Mouse (Mus musculus) midbrain, embryonic 12.5 days (tissue): ENCODE measurements around the gene Ezh1. TPM values are rescaled to one million over a fixed set of nuclear protein-coding genes. Genes with fewer than 3 reads are reported as not detected.

ENCODE experiments used
- ATAC-seq: fragments of 200-750 bp; cut with Nextera tagmentation; 2 replicates; pipeline ENCODE4 v1.8.0; 2017; ENCODE audit warnings: low read depth, moderate TSS enrichment, moderate library complexity; ENCODE audit not compliant: low FRiP score
- H3K27ac ChIP-seq: fragments of 300-500 bp; sonication (generic); replicated peaks from 2 replicates; pipeline ENCODE4 v1.5.1; 2016; ENCODE audit warnings: mild to moderate bottlenecking
- H3K27me3 ChIP-seq: fragments of 300-500 bp; sonication (generic); 2 replicates; pipeline ENCODE4 v1.6.1; 2016; ENCODE audit warnings: mild to moderate bottlenecking
- H3K36me3 ChIP-seq: fragments of 300-500 bp; sonication (generic); 2 replicates; pipeline ENCODE4 v1.6.1; 2016
- H3K4me1 ChIP-seq: fragments of 300-500 bp; sonication (generic); 2 replicates; pipeline ENCODE4 v1.6.1; 2016
- H3K4me2 ChIP-seq: fragments of 300-500 bp; sonication (generic); replicated peaks from 2 replicates; pipeline ENCODE4 v1.6.1; 2016; ENCODE audit warnings: mild to moderate bottlenecking, moderate library complexity
- H3K4me3 ChIP-seq: fragments of 300-500 bp; sonication (generic); 2 replicates; pipeline ENCODE4 v1.5.1; 2016; ENCODE audit warnings: mild to moderate bottlenecking
- H3K9ac ChIP-seq: fragments of 300-500 bp; sonication (generic); replicated peaks from 2 replicates; pipeline ENCODE4 v1.6.1; 2016; ENCODE audit warnings: mild to moderate bottlenecking, moderate library complexity
- H3K9me3 ChIP-seq: fragments of 300-500 bp; sonication (generic); 2 replicates; pipeline ENCODE4 v1.6.1; 2016; ENCODE audit warnings: mild to moderate bottlenecking
- WGBS: fragments of 180-500 bp; shearing (Covaris S2); methylation state at CpG from one replicate; pipeline ENCODE4 v1.1.7; 2016; 5-methylcytosine and 5-hydroxymethylcytosine counted together
- polyA plus RNA-seq: library from polyadenylated mRNA; unstranded; fragments of >200 nt; fragmentation: Nextera tagmentation; extraction: Ambion mirVana; gene quantifications from 2 replicates; pipeline ENCODE4 v1.2.1, GENCODE M21; 2016

Gene Ezh1
- polyA plus RNA-seq, 1 experiment from 2014 or later: 12.6 TPM

DNA sequence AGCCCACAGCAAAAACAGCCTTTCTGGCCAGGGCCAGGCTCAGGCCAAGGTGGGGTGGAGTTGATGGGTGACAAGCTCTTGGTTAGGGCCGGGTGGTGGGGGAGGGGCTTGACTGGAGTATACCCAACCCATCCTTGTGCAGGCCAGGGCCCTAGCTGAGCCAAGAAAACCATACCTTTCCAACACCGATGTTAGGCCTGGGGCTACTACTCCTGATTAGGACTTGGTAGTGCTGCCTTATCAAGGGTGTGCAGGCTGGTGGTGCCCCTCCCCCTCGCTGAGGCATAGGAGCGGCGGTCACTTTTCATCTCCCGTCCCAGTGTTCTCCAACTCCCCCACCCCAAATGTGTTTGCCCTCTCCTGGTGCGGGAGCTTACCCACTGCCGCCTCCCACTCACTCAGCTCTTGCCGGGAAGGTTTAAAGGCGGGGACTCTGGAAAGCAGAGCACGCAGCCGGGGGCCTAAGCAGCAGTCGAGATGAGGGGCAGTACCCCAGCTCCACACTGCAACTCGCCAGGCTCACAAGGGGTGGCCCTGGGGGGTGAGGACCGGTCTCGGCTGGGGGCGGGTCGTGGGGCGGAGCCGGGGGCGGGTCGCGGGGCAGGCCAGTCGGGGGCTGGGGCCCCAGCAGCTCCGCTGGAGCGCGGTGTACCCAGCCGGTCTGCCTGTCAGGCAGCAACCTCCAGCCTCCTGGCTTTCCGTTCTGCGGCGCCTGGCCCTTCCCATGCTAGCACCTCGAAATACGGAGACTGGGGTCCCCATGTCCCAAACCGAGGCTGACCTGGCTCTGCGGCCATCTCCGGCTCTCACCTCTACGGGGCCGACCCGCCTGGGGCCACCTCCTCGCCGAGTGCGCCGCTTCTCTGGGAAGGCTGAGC lies 33.9 kb upstream of the Ezh1 start, which contains the start of gene Wnk4:
Wnk4 (plus strand) TSS at position 620 of the 878 bp plus-strand sequence.
- peak within 1 kb of the TSS; percentile 98 for H3K4me2 ChIP-seq
- H3K27me3 ChIP-seq: peaks cover 52% of the 10 kb centered on the region
- peak within 1 kb of the TSS; percentile 50 for H3K4me3 ChIP-seq
- H3K9ac ChIP-seq: peak within 1 kb of the TSS; percentile 71
- H3K27ac ChIP-seq: peak within 1 kb of the TSS; percentile 58
- H3K9me3 ChIP-seq: no peaks in the 10 kb centered on the region
- peaks cover 11% of the 10 kb centered on the region; the same call in 1 of the 2 replicates for H3K36me3 ChIP-seq
- WGBS: 0% methylated on average over 42 of the region's 43 CpGs
- ATAC-seq: peak; percentile 80
- peaks cover 50% of the 10 kb centered on the region for H3K4me1 ChIP-seq

DNA sequence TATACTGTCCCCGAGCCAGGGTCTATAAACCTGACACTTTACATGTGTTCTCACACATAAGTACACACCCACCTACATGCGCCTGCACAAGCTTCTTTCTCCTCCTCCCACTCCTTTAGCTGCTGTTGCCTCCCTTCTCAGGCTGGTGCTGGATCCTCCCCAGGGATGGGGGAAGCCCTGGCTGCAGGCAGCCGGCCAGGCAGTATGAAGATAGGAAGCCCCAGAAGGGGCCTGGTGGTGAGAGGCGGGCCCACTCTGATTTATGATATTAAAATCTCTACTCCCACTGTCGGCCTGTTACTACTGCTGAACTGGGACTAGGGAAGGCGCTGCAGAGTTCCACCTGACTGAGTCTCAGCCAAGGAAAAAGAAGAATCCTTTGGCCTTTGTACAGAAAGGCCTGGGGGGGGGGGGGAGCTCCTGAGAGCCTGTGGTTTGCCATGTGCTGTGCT lies 33.0 kb upstream of the Ezh1 start:
- Histone ChIP-seq H3K27ac (peak overlapping the region; percentile 47; the same call in 1 of the 2 replicates), H3K27me3 (peaks cover 44% of the 10 kb centered on the region), H3K9me3 (no peaks in the 10 kb centered on the region), H3K4me3 (peak overlapping the region; percentile 50; the same call in 1 of the 2 replicates), H3K4me1 (peaks cover 47% of the 10 kb centered on the region), H3K9ac (no peak overlapping the region), H3K4me2 (peak overlapping the region; percentile 98), H3K36me3 (peaks cover 11% of the 10 kb centered on the region; the same call in 1 of the 2 replicates)
- ATAC-seq: no peak
- 41% methylated on average over 6 of the region's 6 CpGs for WGBS

DNA sequence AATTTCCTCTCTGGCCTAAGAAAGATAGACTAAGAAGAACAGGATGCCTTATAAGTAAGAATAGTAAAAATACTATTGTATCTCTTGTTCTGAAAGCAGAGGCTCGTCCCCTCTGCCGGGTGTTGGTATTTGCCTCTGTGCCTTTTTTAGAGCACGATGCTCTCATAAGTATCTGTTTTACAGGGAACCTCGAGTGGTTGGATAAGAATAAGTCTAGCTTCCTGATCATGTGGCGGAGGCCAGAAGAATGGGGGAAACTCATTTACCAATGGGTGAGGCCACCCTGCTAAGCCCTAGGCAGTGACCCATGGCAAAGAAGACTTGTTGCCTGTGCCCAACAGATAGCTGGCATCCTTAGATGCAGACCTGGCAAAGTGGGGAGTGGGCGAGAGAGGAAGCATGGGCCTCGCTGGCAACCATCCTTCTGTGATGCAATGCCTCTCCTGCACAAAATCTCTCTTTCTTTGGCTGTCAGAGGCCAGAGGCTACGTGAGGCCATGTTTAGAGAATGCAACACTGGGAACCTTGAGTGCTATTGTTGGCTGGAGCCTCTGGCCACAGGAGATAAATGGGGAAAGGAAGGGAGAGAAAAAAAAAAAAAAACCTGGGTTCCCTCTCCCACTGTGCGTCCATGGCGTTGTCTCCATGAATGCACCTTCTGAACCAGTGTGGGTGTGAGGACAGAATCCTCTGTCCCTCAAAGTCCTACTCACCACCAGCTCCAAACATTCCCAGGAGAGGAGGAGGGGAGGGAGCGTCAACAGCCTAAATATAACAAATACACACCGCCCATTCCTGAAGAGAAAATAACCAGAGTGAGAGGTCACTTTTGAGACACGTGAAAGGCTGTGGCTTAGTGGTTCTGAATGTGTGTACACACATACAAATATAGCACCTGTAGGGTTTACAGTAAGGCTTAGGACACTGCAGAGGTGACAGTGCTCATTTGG lies 29.8 kb upstream of the Ezh1 start:
- H3K4me3 ChIP-seq: no peak overlapping the region
- H3K9me3 ChIP-seq: no peaks in the 10 kb centered on the region
- H3K4me2 ChIP-seq: no peak overlapping the region
- no peak overlapping the region for H3K27ac ChIP-seq
- H3K4me1 ChIP-seq: peaks cover 34% of the 10 kb centered on the region
- peaks cover 11% of the 10 kb centered on the region; the same call in 1 of the 2 replicates for H3K36me3 ChIP-seq
- ATAC-seq: no peak
- 92% methylated on average over 13 of the region's 13 CpGs for WGBS
- peaks cover 12% of the 10 kb centered on the region for H3K27me3 ChIP-seq
- no peak overlapping the region for H3K9ac ChIP-seq

DNA sequence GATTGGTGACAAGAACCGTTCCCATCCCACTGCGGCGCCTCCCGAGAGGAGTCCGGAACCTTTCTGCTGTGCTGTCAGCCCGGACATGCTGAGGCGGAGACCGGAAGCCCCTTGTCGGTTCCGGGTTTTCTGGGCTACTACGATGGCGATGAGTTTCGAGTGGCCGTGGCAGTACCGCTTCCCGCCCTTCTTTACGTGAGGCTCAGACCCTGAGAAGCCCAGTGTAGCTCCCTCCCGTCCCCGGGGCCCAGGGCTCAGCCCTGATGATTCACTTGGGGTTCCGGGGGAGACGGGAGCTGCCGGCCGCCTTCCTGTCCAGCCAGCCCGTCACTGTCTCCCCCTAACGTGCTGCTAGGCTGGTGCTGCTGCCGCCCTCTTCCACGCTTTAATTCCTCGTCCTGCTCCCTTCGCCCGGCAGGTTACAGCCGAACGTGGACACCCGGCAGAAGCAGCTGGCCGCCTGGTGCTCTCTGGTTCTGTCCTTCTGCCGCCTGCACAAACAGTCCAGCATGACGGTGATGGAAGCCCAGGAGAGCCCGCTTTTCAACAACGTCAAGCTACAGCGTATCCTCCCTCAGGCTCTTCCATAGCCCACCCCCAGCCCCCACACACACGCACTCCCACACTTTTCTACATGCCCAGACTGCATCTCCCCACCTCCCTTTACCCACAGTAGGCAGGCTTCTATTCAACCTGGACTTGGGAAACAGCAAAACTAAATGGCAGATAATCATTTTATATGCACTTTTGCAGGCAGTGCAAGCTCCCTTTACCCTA lies 27.5 kb upstream of the Ezh1 start, which contains the start of gene Vps25:
Vps25 (plus strand) TSS at position 95 of the 777 bp plus-strand sequence.
- peaks cover 8% of the 10 kb centered on the region; the same call in 1 of the 2 replicates for H3K36me3 ChIP-seq
- H3K9ac ChIP-seq: peak within 1 kb of the TSS; percentile 80
- peak within 1 kb of the TSS; percentile 76 for H3K27ac ChIP-seq
- no peaks in the 10 kb centered on the region; the same call in 1 of the 2 replicates for H3K27me3 ChIP-seq
- peak within 1 kb of the TSS; percentile 77 for H3K4me2 ChIP-seq
- peaks cover 12% of the 10 kb centered on the region for H3K4me1 ChIP-seq
- peak within 1 kb of the TSS; percentile 58 for H3K4me3 ChIP-seq
- WGBS: 1% methylated on average over 37 of the region's 40 CpGs
- no peaks in the 10 kb centered on the region for H3K9me3 ChIP-seq
- peak; percentile 56 for ATAC-seq

DNA sequence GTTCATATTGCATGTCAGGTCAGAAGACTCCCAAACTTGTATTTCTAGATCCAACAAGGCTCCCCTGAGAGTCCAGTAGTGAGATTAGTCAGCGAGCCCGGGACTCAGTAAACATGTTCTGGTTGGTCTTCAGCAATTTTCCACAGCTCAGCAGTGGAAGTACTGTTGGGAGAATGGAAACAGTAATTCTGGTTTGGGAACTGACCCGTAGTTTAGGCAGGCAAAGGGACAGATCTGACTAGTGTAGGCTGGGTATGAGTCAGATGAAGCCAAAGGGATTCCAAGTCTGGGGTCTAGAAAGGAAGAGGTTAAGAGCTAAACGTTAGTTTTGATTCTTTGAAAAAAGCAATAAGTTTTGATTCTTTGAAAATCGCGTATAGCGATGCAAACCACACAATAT lies 26.7 kb upstream of the Ezh1 start:
- Histone ChIP-seq H3K9ac (peak overlapping the region; percentile 80), H3K4me3 (peak overlapping the region; percentile 58), H3K36me3 (peaks cover 8% of the 10 kb centered on the region; the same call in 1 of the 2 replicates), H3K27ac (peak overlapping the region; percentile 76; the same call in 1 of the 2 replicates), H3K9me3 (no peaks in the 10 kb centered on the region), H3K4me1 (peaks cover 12% of the 10 kb centered on the region), H3K4me2 (peak overlapping the region; percentile 77), H3K27me3 (peaks cover 6% of the 10 kb centered on the region)
- 13% methylated on average over 7 of the region's 7 CpGs for WGBS
- ATAC-seq: no peak

DNA sequence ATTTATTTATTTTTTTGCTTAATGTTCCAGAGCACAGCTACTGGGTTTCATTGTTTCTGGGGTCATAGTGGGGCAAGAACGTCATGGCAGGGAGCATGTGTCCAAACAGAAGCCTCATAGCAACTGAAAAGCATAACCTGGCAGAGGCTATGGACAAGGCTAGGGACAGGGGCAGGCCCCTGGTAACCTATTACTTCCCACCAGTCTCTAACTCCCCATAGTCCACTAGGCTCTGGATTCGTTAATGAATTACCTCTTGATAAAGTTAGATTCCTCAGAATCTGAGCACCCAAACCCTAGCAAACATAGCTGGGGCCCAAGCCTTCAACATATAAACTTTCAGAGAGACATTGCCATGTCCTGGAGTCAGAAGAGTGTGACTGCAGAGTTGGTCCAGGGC lies 24.8 kb upstream of the Ezh1 start:
- H3K9ac ChIP-seq: no peak overlapping the region
- WGBS: 92% methylated on average over 2 of the region's 2 CpGs
- peaks cover 22% of the 10 kb centered on the region for H3K4me1 ChIP-seq
- H3K4me3 ChIP-seq: no peak overlapping the region
- no peak overlapping the region for H3K4me2 ChIP-seq
- peaks cover 25% of the 10 kb centered on the region for H3K27me3 ChIP-seq
- ATAC-seq: no peak
- H3K27ac ChIP-seq: no peak overlapping the region
- no peaks in the 10 kb centered on the region for H3K9me3 ChIP-seq
- peaks cover 3% of the 10 kb centered on the region; the same call in 1 of the 2 replicates for H3K36me3 ChIP-seq

DNA sequence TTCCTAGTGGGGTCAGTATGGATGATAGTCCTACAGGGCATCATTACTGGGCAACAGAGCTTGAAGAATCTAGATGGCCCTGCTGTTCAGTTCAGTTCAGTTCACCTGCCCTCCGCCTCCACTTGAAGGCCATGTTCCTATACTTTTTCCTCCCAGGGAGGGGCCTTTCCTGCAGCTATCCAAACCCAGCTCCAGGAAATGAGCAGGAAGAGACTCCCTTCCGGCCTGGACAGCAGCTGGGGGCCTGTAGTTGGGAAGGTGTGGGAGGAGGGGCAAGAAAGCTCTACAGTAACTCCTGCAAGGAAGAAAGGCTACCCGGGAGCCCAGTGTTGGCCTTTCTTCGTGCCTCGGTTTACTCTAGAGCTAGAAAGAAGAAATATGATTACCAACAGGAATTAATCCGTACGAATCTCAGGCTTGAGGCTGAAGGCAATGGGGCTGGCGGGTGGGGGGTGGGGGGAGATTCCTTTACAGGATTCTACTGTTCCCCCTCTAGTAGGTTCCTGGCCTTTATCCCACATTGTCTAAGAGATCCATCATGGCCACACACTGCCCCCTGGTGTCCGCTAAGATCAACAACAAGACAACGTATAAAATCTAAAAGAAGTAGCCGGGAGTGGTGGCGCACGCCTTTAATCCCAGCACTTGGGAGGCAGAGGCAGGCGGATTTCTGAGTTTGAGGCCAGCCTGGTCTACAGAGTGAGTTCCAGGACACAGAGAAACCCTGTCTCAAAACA lies 22.2 kb upstream of the Ezh1 start:
- no peaks in the 10 kb centered on the region for H3K9me3 ChIP-seq

DNA sequence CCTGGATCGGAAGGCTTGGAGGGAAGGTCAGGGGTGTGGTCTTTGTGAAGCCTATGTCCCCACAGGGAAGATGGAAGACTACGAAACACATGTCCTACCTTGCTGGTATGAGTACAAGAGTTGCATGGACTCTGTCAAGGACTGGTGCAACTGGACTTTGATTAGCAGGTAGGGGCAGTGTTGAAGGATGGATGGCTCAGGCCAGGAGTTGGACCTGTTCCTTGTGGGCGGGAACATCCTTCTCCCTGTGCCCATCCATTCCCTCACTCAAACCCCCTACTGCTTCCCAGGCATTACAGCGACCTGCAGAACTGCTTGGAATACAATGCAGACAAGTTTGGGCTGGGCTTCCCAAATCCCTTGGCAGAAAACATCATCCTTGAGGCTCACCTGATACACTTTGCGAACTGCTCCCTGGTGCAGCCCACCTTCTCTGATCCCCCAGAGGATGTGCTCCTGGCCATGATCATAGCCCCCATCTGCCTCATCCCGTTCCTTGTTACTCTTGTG lies 21.3 kb upstream of the Ezh1 start:
- ATAC-seq: no peak
- Histone ChIP-seq H3K27me3 (peaks cover 45% of the 10 kb centered on the region), H3K4me3 (no peak overlapping the region), H3K4me2 (no peak overlapping the region), H3K4me1 (peaks cover 14% of the 10 kb centered on the region; the same call in 1 of the 2 replicates), H3K9me3 (no peaks in the 10 kb centered on the region), H3K36me3 (no peaks in the 10 kb centered on the region), H3K27ac (no peak overlapping the region), H3K9ac (no peak overlapping the region)
- 82% methylated on average over 6 of the region's 6 CpGs for WGBS

More for the DNA sequence above, 22.2 kb upstream of the Ezh1 start:
- no peak overlapping the region for H3K4me3 ChIP-seq
- ATAC-seq: no peak
- no peak overlapping the region for H3K4me2 ChIP-seq
- 38% methylated on average over 14 of the region's 14 CpGs for WGBS
- peaks cover 19% of the 10 kb centered on the region for H3K4me1 ChIP-seq
- H3K36me3 ChIP-seq: no peaks in the 10 kb centered on the region
- H3K27ac ChIP-seq: no peak overlapping the region
- no peak overlapping the region for H3K9ac ChIP-seq
- H3K27me3 ChIP-seq: peaks cover 45% of the 10 kb centered on the region

DNA sequence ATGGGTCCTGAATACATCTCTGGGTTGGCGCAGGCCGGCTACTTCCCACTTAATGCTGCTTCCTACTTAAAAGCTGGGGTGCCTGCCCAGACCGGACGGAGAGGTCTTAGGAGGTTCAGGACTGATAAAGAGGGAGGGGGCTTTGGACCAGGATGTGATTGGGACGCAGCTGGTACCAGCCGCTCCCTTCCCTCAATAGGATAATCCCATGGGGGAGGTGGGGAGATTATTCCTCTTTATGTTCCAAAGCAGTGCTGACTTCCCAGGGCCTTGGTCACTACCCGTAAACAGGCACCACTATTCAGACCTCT lies 20.4 kb upstream of the Ezh1 start:
- Histone ChIP-seq H3K4me1 (peaks cover 14% of the 10 kb centered on the region; the same call in 1 of the 2 replicates), H3K4me2 (peak overlapping the region; percentile 85), H3K27me3 (peaks cover 45% of the 10 kb centered on the region), H3K36me3 (no peaks in the 10 kb centered on the region), H3K9me3 (no peaks in the 10 kb centered on the region), H3K9ac (peak overlapping the region; percentile 73), H3K27ac (no peak overlapping the region; the same call in 1 of the 2 replicates), H3K4me3 (peak overlapping the region; percentile 54)
- WGBS: 5% methylated on average over 7 of the region's 7 CpGs
- peak; percentile 38; the same call in 1 of the 2 replicates for ATAC-seq
